Mouse (Mus musculus): ENCODE results near the gene Igll1.
"Not testable (repeated sequence)": the region's sequence is repeated elsewhere in the genome, so short reads cannot be mapped to it uniquely, and the experiment has no call there.

- TF ChIP-seq CTCF (IDR thresholded peaks at IDR 0.05; ENCODE audit: borderline replicate concordance, control insufficient read depth, extremely low read depth, insufficient read depth, low read length, poor library complexity); POLR2A (IDR thresholded peaks at IDR 0.05; ENCODE audit: control insufficient read depth, extremely low read depth, insufficient read depth, low read length, poor library complexity): not testable (repeated sequence)
Measured at GRCm38 (mm10) chr16:16856054-16856453, 7.7 kb downstream of the Igll1 start.

All from thymus, adult 2 months (tissue).